In genomic region chr8:84837912-84838470, GRCm38 (mm10) we compare ENCODE assay signal across 11 mouse cellular contexts. TPM values are rescaled to one million over a fixed set of nuclear protein-coding genes. Genes with fewer than 3 reads are reported as not detected.
A peak's percentile ranks its signal among the peaks of the same experiment; 100 is the strongest.
DNase-seq lines count a peak whose midpoint lies in the region; ATAC-seq and TF ChIP-seq lines count a peak whose summit lies in the region.
"Had no signal": no experiment of that assay in that cellular context is flagged by ENCODE, and none has a peak within 500 bp of the region (broad histone marks: within the 10 kb centered on the region; RNA-seq: fewer than 3 reads in every experiment).

No protein-coding gene starts in this region.

- H3K9me3 ChIP-seq in hindbrain, embryonic 10.5 days: no peaks in the 10 kb centered on the region
- H3K9me3 ChIP-seq in hindbrain, embryonic 14.5 days (ENCODE audit: control insufficient read depth, low read length): no peaks in the 10 kb centered on the region
- no peaks in the 10 kb centered on the region for H3K9me3 ChIP-seq in limb, embryonic 11.5 days (ENCODE audit: control insufficient read depth, low read length)
- H3K9me3 ChIP-seq in stomach, postnatal 0 days (ENCODE audit: control insufficient read depth, low read length): no peaks in the 10 kb centered on the region

- TF ChIP-seq EP300 in stomach, postnatal 0 days (optimal IDR thresholded peaks at IDR 0.05): no peak

- no peak for TF ChIP-seq POLR2A in spleen, adult 2 months (IDR thresholded peaks at IDR 0.05; ENCODE audit: low read depth, low read length)

- DNase-seq in hindbrain, embryonic 10.5 days (ENCODE audit: low spot score): no peak
- no peak for DNase-seq in hindbrain, embryonic 14.5 days (ENCODE audit: low spot score)
- DNase-seq in spleen, adult 2 months (ENCODE audit: low read depth in 1 of 2, low spot score in 2 of 2): no peak
- no peak for DNase-seq in spleen, postnatal 14 days (ENCODE audit: low spot score in 2 of 2)
- no peak for DNase-seq in limb, embryonic 11.5 days (ENCODE audit: low spot score)
- DNase-seq in stomach, postnatal 0 days (ENCODE audit: low spot score): peak; percentile 13
- DNase-seq in cerebellum, postnatal 10 days: no peak
- DNase-seq in gastrocnemius, adult 18-20 months (ENCODE audit: low spot score): no peak
- DNase-seq: right cerebral cortex, adult 18-20 months had no signal

- ATAC-seq in hindbrain, embryonic 14.5 days (ENCODE audit: low FRiP score): no peak
- no peak for ATAC-seq in limb, embryonic 11.5 days (ENCODE audit: insufficient number of reproducible peaks, low FRiP score, low TSS enrichment, low read depth)
- no peak for ATAC-seq in stomach, postnatal 0 days (ENCODE audit: low FRiP score, low TSS enrichment)

- peak overlapping the region; percentile 17 for H3K27ac ChIP-seq in hindbrain, embryonic 10.5 days
- no peak overlapping the region for H3K27ac ChIP-seq in hindbrain, embryonic 14.5 days
- H3K27ac ChIP-seq in spleen, adult 2 months (ENCODE audit: insufficient read depth, low read length): peak overlapping the region; percentile 37; the same call in 1 of the 2 replicates
- H3K27ac ChIP-seq in limb, embryonic 11.5 days (replicated peaks; ENCODE audit: low read depth, low read length): peak overlapping the region; percentile 79
- H3K27ac ChIP-seq in stomach, postnatal 0 days (replicated peaks): no peak overlapping the region
- H3K27ac ChIP-seq: macrophage had no signal

- peak overlapping the region; percentile 23; the same call in 1 of the 2 replicates for H3K4me3 ChIP-seq in hindbrain, embryonic 10.5 days
- no peak overlapping the region for H3K4me3 ChIP-seq in hindbrain, embryonic 14.5 days (replicated peaks; ENCODE audit: low read length)
- no peak overlapping the region for H3K4me3 ChIP-seq in spleen, adult 2 months (ENCODE audit: extremely low read depth, insufficient read depth, insufficient read length)
- no peak overlapping the region for H3K4me3 ChIP-seq in limb, embryonic 11.5 days (ENCODE audit: low read depth, low read length)
- H3K4me3 ChIP-seq in stomach, postnatal 0 days (ENCODE audit: low read depth, low read length): no peak overlapping the region
- H3K4me3 ChIP-seq: myocyte had no signal

- TF ChIP-seq CTCF in spleen, adult 2 months (IDR thresholded peaks at IDR 0.05; ENCODE audit: extremely low read depth, insufficient read depth, insufficient read length, insufficient replicate concordance): no peak
- TF ChIP-seq CTCF in stomach, postnatal 0 days (IDR thresholded peaks at IDR 0.05; ENCODE audit: low read depth): no peak

- H3K36me3 ChIP-seq in hindbrain, embryonic 10.5 days: peaks cover 79% of the 10 kb centered on the region
- peaks cover 76% of the 10 kb centered on the region for H3K36me3 ChIP-seq in hindbrain, embryonic 14.5 days (replicated peaks; ENCODE audit: control insufficient read depth, insufficient read depth)
- H3K36me3 ChIP-seq in spleen, adult 2 months (ENCODE audit: control insufficient read depth, insufficient read depth, low read length): peaks cover 51% of the 10 kb centered on the region
- H3K36me3 ChIP-seq in limb, embryonic 11.5 days (ENCODE audit: control insufficient read depth, insufficient read depth, low read length): peaks cover 50% of the 10 kb centered on the region
- peaks cover 32% of the 10 kb centered on the region for H3K36me3 ChIP-seq in stomach, postnatal 0 days (ENCODE audit: control insufficient read depth, insufficient read depth, low read length)

- 75% methylated on average over 15 of the region's 15 CpGs for WGBS in hindbrain, embryonic 10.5 days
- 83% methylated on average over 15 of the region's 15 CpGs for WGBS in hindbrain, embryonic 14.5 days
- WGBS in spleen, adult 2 months: 89% methylated on average over 15 of the region's 15 CpGs
- WGBS in limb, embryonic 11.5 days: 81% methylated on average over 15 of the region's 15 CpGs
- WGBS in stomach, postnatal 0 days: 82% methylated on average over 15 of the region's 15 CpGs

- H3K9ac ChIP-seq in hindbrain, embryonic 14.5 days: no peak overlapping the region
- no peak overlapping the region; the same call in 1 of the 2 replicates for H3K9ac ChIP-seq in limb, embryonic 11.5 days (ENCODE audit: low read length)
- no peak overlapping the region for H3K9ac ChIP-seq in stomach, postnatal 0 days (ENCODE audit: low read length)

- peaks cover 57% of the 10 kb centered on the region for H3K4me1 ChIP-seq in hindbrain, embryonic 10.5 days (replicated peaks)
- H3K4me1 ChIP-seq in hindbrain, embryonic 14.5 days (replicated peaks; ENCODE audit: control insufficient read depth, insufficient read depth, low read length): peaks cover 16% of the 10 kb centered on the region
- H3K4me1 ChIP-seq in spleen, adult 2 months (ENCODE audit: control insufficient read depth, insufficient read depth, insufficient read length): no peaks in the 10 kb centered on the region; the same call in 1 of the 2 replicates
- peaks cover 31% of the 10 kb centered on the region for H3K4me1 ChIP-seq in limb, embryonic 11.5 days (ENCODE audit: control insufficient read depth, insufficient read depth, low read length)
- H3K4me1 ChIP-seq in stomach, postnatal 0 days (replicated peaks; ENCODE audit: control insufficient read depth, insufficient read depth): no peaks in the 10 kb centered on the region

- H3K4me2 ChIP-seq in hindbrain, embryonic 14.5 days (replicated peaks): no peak overlapping the region
- peak overlapping the region; percentile 28; the same call in 1 of the 2 replicates for H3K4me2 ChIP-seq in limb, embryonic 11.5 days (ENCODE audit: low read depth, severe bottlenecking)
- H3K4me2 ChIP-seq in stomach, postnatal 0 days (replicated peaks; ENCODE audit: low read depth): no peak overlapping the region

- H3K27me3 ChIP-seq in hindbrain, embryonic 10.5 days (ENCODE audit: insufficient read depth, poor library complexity, severe bottlenecking): no peaks in the 10 kb centered on the region
- H3K27me3 ChIP-seq in hindbrain, embryonic 14.5 days (ENCODE audit: control insufficient read depth, insufficient read depth, low read length): no peaks in the 10 kb centered on the region
- H3K27me3 ChIP-seq in spleen, adult 2 months (ENCODE audit: control insufficient read depth, insufficient read depth, low read length): no peaks in the 10 kb centered on the region
- H3K27me3 ChIP-seq in limb, embryonic 11.5 days (ENCODE audit: control insufficient read depth, insufficient read depth, low read length): no peaks in the 10 kb centered on the region
- no peaks in the 10 kb centered on the region for H3K27me3 ChIP-seq in stomach, postnatal 0 days (ENCODE audit: control insufficient read depth, insufficient read depth, low read length)

RNA-seq across cellular contexts. Expression of gene Rad23a, which starts 2.5 kb away (rescaled TPM):
- 115 TPM in 2 replicates for polyA plus RNA-seq in hindbrain, embryonic 10.5 days (2016; fragmentation: Nextera tagmentation; extraction: Ambion mirVana)
- 75.7 and 81.1 TPM in 2 replicates for polyA plus RNA-seq in hindbrain, embryonic 14.5 days (2014; fragmentation: Nextera tagmentation; extraction: Ambion mirVana)
- 125 and 162 TPM in 2 replicates for polyA plus RNA-seq in spleen, adult 2 months (2012; rRNA removed)
- 93.1 and 93.4 TPM in 2 replicates for polyA plus RNA-seq in limb, embryonic 11.5 days (2014; fragmentation: Nextera tagmentation; extraction: Ambion mirVana)
- 69.8 and 70.6 TPM in 2 replicates for polyA plus RNA-seq in stomach, postnatal 0 days (2015; fragmentation: Nextera tagmentation; extraction: Ambion mirVana)
- 100 to 1,000 TPM; 171 to 176 TPM for total RNA-seq in gastrocnemius, adult 18-20 months (2021)

RNA-seq across cellular contexts. Expression of gene Gadd45gip1, which starts 6.7 kb away (rescaled TPM):
- 43.7 and 45.8 TPM in 2 replicates for polyA plus RNA-seq in hindbrain, embryonic 10.5 days (2016; fragmentation: Nextera tagmentation; extraction: Ambion mirVana)
- 35.0 and 37.4 TPM in 2 replicates for polyA plus RNA-seq in hindbrain, embryonic 14.5 days (2014; fragmentation: Nextera tagmentation; extraction: Ambion mirVana)
- 20.3 and 61.4 TPM in 2 replicates for polyA plus RNA-seq in spleen, adult 2 months (2012; rRNA removed)
- polyA plus RNA-seq in limb, embryonic 11.5 days (2014; fragmentation: Nextera tagmentation; extraction: Ambion mirVana): 45.0 and 46.7 TPM in 2 replicates
- polyA plus RNA-seq in stomach, postnatal 0 days (2015; fragmentation: Nextera tagmentation; extraction: Ambion mirVana): 38.5 and 39.3 TPM in 2 replicates
- total RNA-seq in gastrocnemius, adult 18-20 months (2021): 10 to 100 TPM; 22.9 to 24.2 TPM

RNA-seq across cellular contexts. Expression of gene Calr, which starts 8.7 kb away (rescaled TPM):
- polyA plus RNA-seq in hindbrain, embryonic 10.5 days (2016; fragmentation: Nextera tagmentation; extraction: Ambion mirVana): 783 and 812 TPM in 2 replicates
- 574 and 709 TPM in 2 replicates for polyA plus RNA-seq in hindbrain, embryonic 14.5 days (2014; fragmentation: Nextera tagmentation; extraction: Ambion mirVana)
- 112 and 116 TPM in 2 replicates for polyA plus RNA-seq in spleen, adult 2 months (2012; rRNA removed)
- 854 and 918 TPM in 2 replicates for polyA plus RNA-seq in limb, embryonic 11.5 days (2014; fragmentation: Nextera tagmentation; extraction: Ambion mirVana)
- polyA plus RNA-seq in stomach, postnatal 0 days (2015; fragmentation: Nextera tagmentation; extraction: Ambion mirVana): 522 and 537 TPM in 2 replicates
- 100 to 1,000 TPM; 145 to 160 TPM for total RNA-seq in gastrocnemius, adult 18-20 months (2021)

RNA-seq across cellular contexts. Expression of gene Dand5, which starts 15.4 kb away (rescaled TPM):
- 3.8 and 5.5 TPM in 2 replicates for polyA plus RNA-seq in hindbrain, embryonic 10.5 days (2016; fragmentation: Nextera tagmentation; extraction: Ambion mirVana)
- polyA plus RNA-seq in hindbrain, embryonic 14.5 days (2014; fragmentation: Nextera tagmentation; extraction: Ambion mirVana): 13.5 and 14.6 TPM in 2 replicates
- polyA plus RNA-seq in spleen, adult 2 months (2012; rRNA removed): 1.6 and 1.8 TPM in 2 replicates
- polyA plus RNA-seq in limb, embryonic 11.5 days (2014; fragmentation: Nextera tagmentation; extraction: Ambion mirVana): 3.6 and 3.9 TPM in 2 replicates
- polyA plus RNA-seq in stomach, postnatal 0 days (2015; fragmentation: Nextera tagmentation; extraction: Ambion mirVana): 3.3 TPM in 2 replicates
- total RNA-seq in gastrocnemius, adult 18-20 months (2021): 10 to 100 TPM; 12.8 to 12.9 TPM

RNA-seq across cellular contexts. Expression of gene Farsa, which starts 18.8 kb away (rescaled TPM):
- polyA plus RNA-seq in hindbrain, embryonic 10.5 days (2016; fragmentation: Nextera tagmentation; extraction: Ambion mirVana): 129 and 134 TPM in 2 replicates
- polyA plus RNA-seq in hindbrain, embryonic 14.5 days (2014; fragmentation: Nextera tagmentation; extraction: Ambion mirVana): 87.8 and 93.4 TPM in 2 replicates
- polyA plus RNA-seq in spleen, adult 2 months (2012; rRNA removed): 50.3 and 55.0 TPM in 2 replicates
- polyA plus RNA-seq in limb, embryonic 11.5 days (2014; fragmentation: Nextera tagmentation; extraction: Ambion mirVana): 99.9 and 105 TPM in 2 replicates
- polyA plus RNA-seq in stomach, postnatal 0 days (2015; fragmentation: Nextera tagmentation; extraction: Ambion mirVana): 43.3 and 44.3 TPM in 2 replicates
- 10 to 100 TPM; 22.8 to 25.2 TPM for total RNA-seq in gastrocnemius, adult 18-20 months (2021)

Comparison
In these comparisons a context has a peak if more than half of its experiments do, and no peak if none do; other contexts are left out.
1. H3K27ac ChIP-seq: peak in hindbrain, embryonic 10.5 days (single experiment), spleen, adult 2 months (single experiment) and limb, embryonic 11.5 days (single experiment); none in hindbrain, embryonic 14.5 days (single experiment) and stomach, postnatal 0 days (single experiment).